In genomic region chr7:75282951-75283350, GRCm38 (mm10) we compare ENCODE assay signal across 24 mouse cellular contexts. TPM values are rescaled to one million over a fixed set of nuclear protein-coding genes. Genes with fewer than 3 reads are reported as not detected.
DNase-seq lines count a peak whose midpoint lies in the region; ATAC-seq and TF ChIP-seq lines count a peak whose summit lies in the region.
"Had no signal": no experiment of that assay in that cellular context is flagged by ENCODE, and none has a peak within 500 bp of the region (broad histone marks: within the 10 kb centered on the region; RNA-seq: fewer than 3 reads in every experiment).

No protein-coding gene starts in this region.

- TF ChIP-seq CTCF in layer of hippocampus, adult 2 months (conservative IDR thresholded peaks at IDR 0.05) = no peak

- ATAC-seq in erythroblast, adult 5-6 weeks (replicated peaks; ENCODE audit: low FRiP score, poor library complexity, severe bottlenecking) = no peak
- ATAC-seq: forebrain, embryonic 13.5 days; midbrain, embryonic 13.5 days; Patski had no signal

- H3K4me3 ChIP-seq in layer of hippocampus, adult 2 months = no peak overlapping the region
- H3K4me3 ChIP-seq: erythroblast, embryonic 14.5 days; forebrain, embryonic 13.5 days; heart, embryonic 10.5 days; hindbrain, embryonic 10.5 days; midbrain, embryonic 13.5 days; neural tube, embryonic 13.5 days had no signal

- H3K27ac ChIP-seq in layer of hippocampus, adult 2 months = peak overlapping the region; percentile 68
- H3K27ac ChIP-seq: forebrain, embryonic 13.5 days; heart, embryonic 10.5 days; hindbrain, embryonic 10.5 days; midbrain, embryonic 13.5 days; neural tube, embryonic 13.5 days; stomach, postnatal 0 days had no signal

- DNase-seq in layer of hippocampus, adult 2 months (ENCODE audit: low spot score in 2 of 2) = no peak
- no peak for DNase-seq in layer of hippocampus, postnatal 25 days (ENCODE audit: extremely low spot score in 1 of 2, low spot score in 1 of 2)
- DNase-seq in brain, adult 2 months (ENCODE audit: low read depth, low spot score) = peak; percentile 95
- DNase-seq in cerebellum, adult 18-20 months = peak; percentile 80 to 86
- peak; percentile 79 to 82 for DNase-seq in cerebellum, postnatal 25 days
- DNase-seq in adrenal gland, adult 2 months = no peak
- DNase-seq: adrenal gland, postnatal 10 days; gastrocnemius, postnatal 25 days; kidney, adult 2 months; kidney, postnatal 25 days; lung, adult 18-20 months; lung, postnatal 14 days; right cerebral cortex, postnatal 4 days; thymus, postnatal 14 days had no signal

RNA-seq across cellular contexts. Expression of gene Sv2b, which starts 26.1 kb away (rescaled TPM):
- 100 to 1,000 TPM; 289 to 309 TPM for total RNA-seq in layer of hippocampus, adult 2 months (2021)
- 100 to 1,000 TPM; 289 to 325 TPM for total RNA-seq in layer of hippocampus, postnatal 25 days (2021)
- total RNA-seq in adrenal gland, adult 2 months (2021) = under 1 TPM; 0.17 to 0.21 TPM
- polyA plus RNA-seq in adrenal gland, adult 2 months (2012; rRNA removed) = 0.02 and 0.03 TPM in 2 replicates
- total RNA-seq in erythroblast, adult 5-6 weeks (2015; ENCODE audit: low replicate concordance) = not detected in 2 replicates
- not detected in 2 replicates for total RNA-seq in erythroblast, adult 5-6 weeks (2017; ENCODE audit: low replicate concordance)
- total RNA-seq: megakaryocyte, adult 5-6 weeks had no signal
- polyA plus RNA-seq: erythroblast, embryonic 14.5 days; kidney, adult 2 months had no signal

Comparison
In these comparisons a context has a peak if more than half of its experiments do, and no peak if none do; other contexts are left out.
1. DNase-seq: peak in brain, adult 2 months (single experiment), cerebellum, adult 18-20 months (2 of 2) and cerebellum, postnatal 25 days (2 of 2); none in layer of hippocampus, adult 2 months (0 of 2), layer of hippocampus, postnatal 25 days (0 of 2) and adrenal gland, adult 2 months (single experiment).
2. RNA of gene Sv2b, which starts 26.1 kb away (total RNA-seq): 289 to 325 TPM in layer of hippocampus, postnatal 25 days and 289 to 309 TPM in layer of hippocampus, adult 2 months; 0.17 to 0.21 TPM in adrenal gland, adult 2 months and not detected in erythroblast, adult 5-6 weeks; every median in the first group is over 100 times any median in the second.